Mouse (Mus musculus) retina, adult 2 months (tissue): Measurements from ENCODE around the gene Fancl.

ENCODE experiments used
- DNase-seq: peaks from one replicate; pipeline ENCODE4 v3.0.0-alpha.2; 2012; ENCODE audit warnings: low read depth, low spot score

The Fancl gene

DNA sequence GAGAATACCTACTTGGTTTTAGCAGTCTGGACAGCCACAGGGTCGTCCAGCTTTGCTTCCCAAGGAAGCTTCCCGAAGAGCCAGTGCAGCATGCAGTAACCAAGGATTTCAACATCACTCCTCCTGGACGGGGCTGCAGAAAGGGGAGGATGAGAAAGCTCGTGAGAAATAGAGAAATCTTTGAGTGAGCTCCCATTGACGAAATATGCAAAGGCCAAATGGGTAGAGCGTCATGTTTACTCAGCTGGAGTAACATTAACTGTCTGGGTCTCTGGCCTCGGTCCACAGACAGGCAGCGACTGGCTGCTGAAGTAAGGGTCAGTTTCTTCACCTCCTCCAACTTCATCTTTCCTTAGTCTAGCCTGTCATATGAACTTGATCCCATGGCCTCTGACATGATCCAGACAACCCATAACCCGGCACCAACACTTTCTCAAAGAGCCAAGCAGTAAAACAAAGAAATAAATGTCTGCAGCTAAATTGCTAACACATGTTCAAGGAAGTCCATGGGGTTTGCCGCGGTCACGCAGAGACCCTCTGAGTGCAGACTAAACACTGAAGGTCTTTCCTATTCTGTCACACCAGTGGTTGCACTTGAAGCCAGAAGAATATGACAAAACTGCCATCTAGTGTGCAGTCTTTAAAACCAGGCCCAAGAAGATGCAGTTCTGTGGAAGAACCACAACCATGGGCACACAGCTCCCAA is 104.0 kb downstream of the Fancl start:
- peak; percentile 2 for DNase-seq

DNA sequence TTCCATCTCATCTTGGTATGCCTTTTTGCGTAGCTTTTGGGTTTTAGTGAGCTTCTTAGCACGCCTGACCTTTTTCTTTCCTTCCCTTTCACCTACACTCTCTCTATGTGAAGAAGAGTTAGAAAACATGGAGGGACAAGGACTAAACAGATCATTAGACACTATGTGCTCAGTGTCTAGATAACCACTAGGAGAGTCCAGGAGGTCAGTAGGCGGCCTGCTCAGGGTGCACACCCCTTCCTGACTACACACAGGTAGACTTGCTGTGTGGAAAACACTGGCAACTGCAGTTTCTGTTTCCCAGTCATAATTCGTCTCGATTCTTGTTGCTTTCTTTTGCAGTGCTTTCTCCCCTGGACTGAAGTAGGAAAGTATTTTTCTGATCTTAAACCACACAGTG is 110.0 kb downstream of the Fancl start:
- DNase-seq: no peak

DNA sequence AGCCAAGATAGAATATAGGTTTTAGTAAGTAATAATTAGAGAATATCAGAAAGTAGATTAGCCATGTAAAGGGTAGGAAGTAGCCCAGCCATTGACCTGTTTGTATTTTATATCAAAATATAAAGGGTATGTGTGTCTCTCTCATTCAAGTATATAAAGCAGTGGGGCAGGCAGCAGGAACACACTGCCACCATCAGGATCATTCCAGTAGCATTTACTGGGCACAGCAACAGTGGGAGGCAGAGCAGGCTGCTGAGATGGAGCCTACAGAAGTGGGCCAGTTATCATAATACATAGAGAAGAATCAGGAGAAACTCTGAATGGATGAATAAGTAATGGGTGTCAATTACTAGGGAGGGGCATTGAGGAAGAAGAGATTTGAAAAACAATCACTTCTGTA is 127.7 kb downstream of the Fancl start:
- no peak for DNase-seq

- DNase-seq: no peak
Measured at GRCm38 (mm10) chr11:26516086-26516485, 130.2 kb downstream of the Fancl start.

- DNase-seq: no peak
Measured at GRCm38 (mm10) chr11:26518991-26519390, 133.1 kb downstream of the Fancl start.
